Mouse (Mus musculus) left cerebral cortex, postnatal 36 days (tissue): ENCODE results near the gene Slc15a4. TPM values are rescaled to one million over a fixed set of nuclear protein-coding genes. Genes with fewer than 3 reads are reported as not detected.

Experiments
- DNase-seq, 2 experiments: peaks; one replicate each; pipeline ENCODE4 v3.0.0; 2021 to 2022; ENCODE audit warnings: low spot score in 2 of 2, mixed read lengths in 1 of 2
- intact Hi-C: fragments of 180-260 bp; cut with DNase I; formaldehyde crosslinking; loops from one replicate; pipeline ENCODE4 v1.15.1; 2025
- total RNA-seq, 2 experiments: library from RNA; stranded (reverse); gene quantifications; 2 replicates each; pipeline ENCODE4 v1.2.3; 2021

Gene Slc15a4
- total RNA-seq, 2 experiments from 2014 or later, result 18.5 to 26.2 TPM

DNA sequence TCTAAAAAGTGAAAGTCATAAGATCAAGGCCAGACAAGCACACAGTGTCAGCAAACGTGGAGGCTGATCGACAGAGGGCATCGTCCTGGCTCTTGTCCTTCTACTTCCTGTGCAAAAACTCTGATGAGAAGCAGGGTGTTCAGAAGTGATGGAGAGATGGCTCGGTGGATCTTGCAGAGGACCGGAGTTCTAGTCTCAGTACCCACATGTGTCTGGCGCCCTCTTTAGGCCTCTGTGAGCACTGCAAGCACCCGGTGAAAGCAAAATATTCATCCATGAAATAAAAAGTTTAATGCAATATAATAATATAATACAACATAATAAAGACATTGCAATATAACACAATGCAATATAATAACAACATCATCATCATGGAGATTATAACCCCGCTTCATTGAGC lies 55.3 kb downstream of the Slc15a4 start:
- no peak for DNase-seq
- intact Hi-C loops, result no loop called here

DNA sequence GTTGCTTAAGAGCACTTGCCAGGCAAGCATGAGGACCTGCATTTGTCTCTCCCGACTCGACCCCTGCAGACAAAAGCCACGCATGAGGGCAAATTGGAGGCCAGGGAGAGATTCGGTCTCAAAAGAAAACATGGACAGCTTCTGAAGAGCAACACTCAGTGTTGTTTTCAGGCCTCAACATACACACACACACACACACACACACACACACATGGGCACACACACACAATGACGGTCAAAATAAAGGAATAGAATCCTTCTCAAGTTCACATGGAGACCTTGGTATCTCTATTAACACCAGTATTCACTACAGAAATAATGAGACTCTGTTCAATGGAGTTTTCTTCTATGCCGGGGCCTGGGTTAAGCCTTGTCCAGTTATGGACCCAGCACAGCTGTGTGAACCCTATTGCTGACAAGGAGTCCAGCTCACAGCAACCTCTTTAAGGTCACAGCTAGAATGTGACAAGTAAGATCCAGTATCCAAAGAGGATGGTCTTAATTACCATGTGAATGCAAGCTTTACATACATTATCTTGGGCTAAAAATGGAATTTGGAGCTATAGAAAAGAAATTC lies 65.4 kb downstream of the Slc15a4 start:
- intact Hi-C loops, result no loop called here
- DNase-seq, result no peak

GRCm38 (mm10) chr5:127561086-127561485 lies 71.6 kb downstream of the Slc15a4 start:
- intact Hi-C loops, result no loop called here
- DNase-seq, result no peak

- intact Hi-C loops, result no loop called here
- DNase-seq, result no peak
Observed at GRCm38 (mm10) chr5:127548136-127548535, 84.6 kb downstream of the Slc15a4 start.

DNA sequence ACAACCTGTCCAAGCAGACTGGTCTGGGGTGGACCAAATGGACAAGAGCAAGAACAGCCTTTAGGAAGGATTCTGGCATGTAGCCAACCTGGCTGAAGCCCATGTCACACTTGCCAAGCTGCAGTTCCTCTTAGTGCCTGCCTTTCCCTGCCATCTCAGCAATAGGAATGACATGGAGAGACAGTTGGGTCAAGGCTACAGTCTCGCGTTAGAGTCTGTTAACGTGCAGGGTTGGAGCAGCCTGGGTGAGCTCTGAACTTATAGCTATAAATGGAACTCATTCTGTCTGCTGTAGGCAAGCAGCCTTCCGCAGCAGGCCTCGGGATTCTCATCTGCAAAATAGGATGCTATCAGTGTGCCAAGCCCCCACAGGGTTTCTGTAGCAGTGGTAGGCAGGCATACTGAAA lies 86.1 kb downstream of the Slc15a4 start:
- intact Hi-C loops, result no loop called here
- DNase-seq, result no peak

Other genes starting within 250 kb of the Slc15a4 start
- gene Glt1d1, start 635 bp downstream of the Slc15a4 start, total RNA-seq, result 10 to 100 TPM; 22.8 to 25.0 TPM